Mouse (Mus musculus): ENCODE data around the gene Atp5g2.

DNA sequence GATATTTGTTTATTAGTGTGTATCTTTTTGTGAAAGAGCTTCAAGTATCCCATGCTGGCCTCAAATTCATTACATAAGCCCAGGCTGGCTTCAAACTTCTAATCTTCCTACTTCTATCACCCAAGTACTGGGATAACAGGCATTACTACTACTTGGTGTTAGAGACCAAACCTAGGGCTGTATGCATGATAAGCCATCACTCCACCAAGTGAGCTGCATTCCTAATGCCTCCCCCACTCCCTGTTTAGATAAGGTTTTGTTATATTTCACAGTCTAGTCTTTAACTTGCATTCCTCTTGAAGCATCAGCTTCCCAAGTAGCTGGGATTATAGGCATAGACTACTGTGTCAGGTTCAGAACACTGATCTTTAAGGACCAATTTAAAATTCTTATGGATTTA is 57.9 kb downstream of the Atp5g2 start:
- TF ChIP-seq EP300 (IDR thresholded peaks at IDR 0.05; ENCODE audit: low read depth) (no peak), CTCF (IDR thresholded peaks at IDR 0.05; ENCODE audit: low read depth) (no peak)
